Mouse (Mus musculus): ENCODE measurements around the gene Prss29.

GRCm38 (mm10) chr17:25282133-25282532 is 36.3 kb upstream of the Prss29 start:
- TF ChIP-seq EP300 (IDR thresholded peaks at IDR 0.05; ENCODE audit: insufficient read depth, low read depth, low read length) (no peak), POLR2A (IDR thresholded peaks at IDR 0.05; ENCODE audit: insufficient read depth, low read length) (peak; percentile 92)
